Mouse (Mus musculus): Measurements from ENCODE around the gene Kcnh2. TPM values are rescaled to one million over a fixed set of nuclear protein-coding genes. Genes with fewer than 3 reads are reported as not detected.
A peak's percentile ranks its signal among the peaks of the same experiment; 100 is the strongest.

The Kcnh2 gene
- polyA plus RNA-seq, 1 experiment from 2014 or later = 10.9 TPM

GRCm38 (mm10) chr5:24337821-24338220, 13.6 kb downstream of the Kcnh2 start:
- WGBS = 73% methylated on average over 2 of the region's 2 CpGs
- peaks cover 4% of the 10 kb centered on the region; the same call in 1 of the 2 replicates for H3K27me3 ChIP-seq (replicated peaks; ENCODE audit: low read depth, poor library complexity, severe bottlenecking)
- no peaks in the 10 kb centered on the region for H3K36me3 ChIP-seq (replicated peaks)
- no peaks in the 10 kb centered on the region for H3K9me3 ChIP-seq
- no peak overlapping the region for H3K4me3 ChIP-seq
- DNase-seq (ENCODE audit: low spot score) = no peak
- H3K4me1 ChIP-seq = peaks cover 44% of the 10 kb centered on the region
- H3K27ac ChIP-seq (replicated peaks) = no peak overlapping the region; the same call in 1 of the 2 replicates

GRCm38 (mm10) chr5:24337366-24337765, 14.0 kb downstream of the Kcnh2 start:
- Histone ChIP-seq H3K9me3 (no peaks in the 10 kb centered on the region), H3K27ac (replicated peaks) (no peak overlapping the region; the same call in 1 of the 2 replicates), H3K27me3 (replicated peaks; ENCODE audit: low read depth, poor library complexity, severe bottlenecking) (peaks cover 6% of the 10 kb centered on the region; the same call in 1 of the 2 replicates), H3K4me1 (peaks cover 39% of the 10 kb centered on the region), H3K36me3 (replicated peaks) (no peaks in the 10 kb centered on the region), H3K4me3 (no peak overlapping the region)
- WGBS = 29% methylated on average over 9 of the region's 9 CpGs
- DNase-seq (ENCODE audit: low spot score) = no peak

- H3K4me3 ChIP-seq = no peak overlapping the region
- WGBS = 19% methylated on average over 3 of the region's 3 CpGs
- no peaks in the 10 kb centered on the region for H3K9me3 ChIP-seq
- peak; percentile 76 for DNase-seq (ENCODE audit: low spot score)
- H3K27ac ChIP-seq (replicated peaks) = peak overlapping the region; percentile 61
- peaks cover 6% of the 10 kb centered on the region for H3K27me3 ChIP-seq (replicated peaks; ENCODE audit: low read depth, poor library complexity, severe bottlenecking)
- H3K4me1 ChIP-seq = peaks cover 44% of the 10 kb centered on the region
- H3K36me3 ChIP-seq (replicated peaks) = 0 out of 2 replicates have a peak, but pooled peaks cover 5% of the 10 kb centered on the region
Observed at GRCm38 (mm10) chr5:24335888-24336511, 15.4 kb downstream of the Kcnh2 start.

- Histone ChIP-seq H3K27ac (replicated peaks) (peak overlapping the region; percentile 61), H3K4me3 (no peak overlapping the region), H3K36me3 (replicated peaks) (0 out of 2 replicates have a peak, but pooled peaks cover 5% of the 10 kb centered on the region), H3K27me3 (replicated peaks; ENCODE audit: low read depth, poor library complexity, severe bottlenecking) (peaks cover 18% of the 10 kb centered on the region), H3K4me1 (peaks cover 50% of the 10 kb centered on the region), H3K9me3 (no peaks in the 10 kb centered on the region)
- no peak for DNase-seq (ENCODE audit: low spot score)
- WGBS = 12% methylated on average over 3 of the region's 3 CpGs
Observed at GRCm38 (mm10) chr5:24334749-24335148, 16.7 kb downstream of the Kcnh2 start.

- no peak overlapping the region for H3K4me3 ChIP-seq
- 0 out of 2 replicates have a peak, but pooled peaks cover 5% of the 10 kb centered on the region for H3K36me3 ChIP-seq (replicated peaks)
- H3K9me3 ChIP-seq = no peaks in the 10 kb centered on the region
- peaks cover 65% of the 10 kb centered on the region for H3K4me1 ChIP-seq
- no peak overlapping the region for H3K27ac ChIP-seq (replicated peaks)
- peaks cover 41% of the 10 kb centered on the region for H3K27me3 ChIP-seq (replicated peaks; ENCODE audit: low read depth, poor library complexity, severe bottlenecking)
- 80% methylated on average over 4 of the region's 4 CpGs for WGBS
- no peak for DNase-seq (ENCODE audit: low spot score)
Observed at GRCm38 (mm10) chr5:24332401-24332800, 19.0 kb downstream of the Kcnh2 start.

GRCm38 (mm10) chr5:24329965-24330298, 21.5 kb downstream of the Kcnh2 start:
- H3K4me3 ChIP-seq = peak overlapping the region; percentile 55
- WGBS = 38% methylated on average over 5 of the region's 5 CpGs
- H3K9me3 ChIP-seq = no peaks in the 10 kb centered on the region
- DNase-seq (ENCODE audit: low spot score) = no peak
- peaks cover 22% of the 10 kb centered on the region for H3K36me3 ChIP-seq (replicated peaks)
- H3K4me1 ChIP-seq = peaks cover 52% of the 10 kb centered on the region
- peaks cover 65% of the 10 kb centered on the region for H3K27me3 ChIP-seq (replicated peaks; ENCODE audit: low read depth, poor library complexity, severe bottlenecking)
- peak overlapping the region; percentile 83 for H3K27ac ChIP-seq (replicated peaks)

GRCm38 (mm10) chr5:24329212-24329964, 22.0 kb downstream of the Kcnh2 start:
- WGBS = 8% methylated on average over 27 of the region's 27 CpGs
- Histone ChIP-seq H3K4me1 (peaks cover 47% of the 10 kb centered on the region), H3K27ac (replicated peaks) (peak overlapping the region; percentile 83), H3K9me3 (no peaks in the 10 kb centered on the region), H3K4me3 (peak overlapping the region; percentile 55), H3K27me3 (replicated peaks; ENCODE audit: low read depth, poor library complexity, severe bottlenecking) (peaks cover 71% of the 10 kb centered on the region), H3K36me3 (replicated peaks) (peaks cover 27% of the 10 kb centered on the region)
- peak; percentile 80 for DNase-seq (ENCODE audit: low spot score)

- peak overlapping the region; percentile 55 for H3K4me3 ChIP-seq
- peaks cover 77% of the 10 kb centered on the region for H3K27me3 ChIP-seq (replicated peaks; ENCODE audit: low read depth, poor library complexity, severe bottlenecking)
- peak overlapping the region; percentile 83 for H3K27ac ChIP-seq (replicated peaks)
- H3K9me3 ChIP-seq = no peaks in the 10 kb centered on the region
- H3K4me1 ChIP-seq = peaks cover 42% of the 10 kb centered on the region
- H3K36me3 ChIP-seq (replicated peaks) = peaks cover 32% of the 10 kb centered on the region
- 79% methylated on average over 6 of the region's 6 CpGs for WGBS
- no peak for DNase-seq (ENCODE audit: low spot score)
Observed at GRCm38 (mm10) chr5:24328813-24329211, 22.6 kb downstream of the Kcnh2 start.

- Histone ChIP-seq H3K4me1 (peaks cover 56% of the 10 kb centered on the region), H3K36me3 (replicated peaks) (peaks cover 32% of the 10 kb centered on the region), H3K27me3 (replicated peaks; ENCODE audit: low read depth, poor library complexity, severe bottlenecking) (peaks cover 85% of the 10 kb centered on the region), H3K27ac (replicated peaks) (no peak overlapping the region; the same call in 1 of the 2 replicates), H3K9me3 (no peaks in the 10 kb centered on the region), H3K4me3 (no peak overlapping the region)
- 72% methylated on average over 4 of the region's 4 CpGs for WGBS
- DNase-seq (ENCODE audit: low spot score) = no peak
Observed at GRCm38 (mm10) chr5:24326842-24327417, 24.5 kb downstream of the Kcnh2 start.

GRCm38 (mm10) chr5:24326166-24326841, 25.1 kb downstream of the Kcnh2 start:
- WGBS = 92% methylated on average over 15 of the region's 15 CpGs
- Histone ChIP-seq H3K4me3 (no peak overlapping the region), H3K4me1 (peaks cover 58% of the 10 kb centered on the region), H3K27me3 (replicated peaks; ENCODE audit: low read depth, poor library complexity, severe bottlenecking) (peaks cover 85% of the 10 kb centered on the region), H3K9me3 (no peaks in the 10 kb centered on the region), H3K27ac (replicated peaks) (no peak overlapping the region; the same call in 1 of the 2 replicates), H3K36me3 (replicated peaks) (peaks cover 27% of the 10 kb centered on the region)
- no peak for DNase-seq (ENCODE audit: low spot score)

- H3K4me1 ChIP-seq = peaks cover 67% of the 10 kb centered on the region
- H3K27ac ChIP-seq (replicated peaks) = no peak overlapping the region
- H3K27me3 ChIP-seq (replicated peaks; ENCODE audit: low read depth, poor library complexity, severe bottlenecking) = peaks cover 77% of the 10 kb centered on the region
- H3K9me3 ChIP-seq = no peaks in the 10 kb centered on the region
- H3K4me3 ChIP-seq = peak overlapping the region; percentile 21; the same call in 1 of the 2 replicates
- no peak for DNase-seq (ENCODE audit: low spot score)
- H3K36me3 ChIP-seq (replicated peaks) = peaks cover 27% of the 10 kb centered on the region
- WGBS = 45% methylated on average over 14 of the region's 14 CpGs
Observed at GRCm38 (mm10) chr5:24325251-24325650, 26.2 kb downstream of the Kcnh2 start.
